Mouse (Mus musculus) MEL (cell line): Measurements from ENCODE around the gene Rnf103.
"Not testable (repeated sequence)": the region's sequence is repeated elsewhere in the genome, so short reads cannot be mapped to it uniquely, and the experiment has no call there.

Experiments used
- BHLHE40 ChIP-seq: IDR thresholded peaks from 2 replicates; pipeline ENCODE4 v1.6.1; 2012; ENCODE audit warnings: low read depth, mild to moderate bottlenecking, inconsistent platforms, low read length, improper control_type of control experiment, borderline replicate concordance
- CHD2 ChIP-seq: IDR thresholded peaks from 2 replicates; pipeline ENCODE4 v1.6.1; 2011; ENCODE audit warnings: low read length, improper control_type of control experiment
- CTCF ChIP-seq, 3 experiments: IDR thresholded peaks in 2 of 3; conservative IDR thresholded peaks in 1 of 3; 2 replicates each; pipeline ENCODE4 v1.5.1; 2011 to 2012; ENCODE audit warnings: low read length in 3 of 3, low read depth in 2 of 3, mild to moderate bottlenecking in 2 of 3, improper control_type of control experiment in 1 of 3, inconsistent platforms in 1 of 3, mixed read lengths in 1 of 3, moderate library complexity in 1 of 3; ENCODE audit not compliant: control insufficient read depth in 1 of 3, insufficient read depth in 1 of 3, poor library complexity in 1 of 3, severe bottlenecking in 1 of 3
- E2F4 ChIP-seq: IDR thresholded peaks from 2 replicates; pipeline ENCODE4 v1.6.1; 2011; ENCODE audit warnings: low read depth, low read length, improper control_type of control experiment, borderline replicate concordance
- EP300 ChIP-seq, 2 experiments: IDR thresholded peaks; 2 replicates each; pipeline ENCODE4 v1.6.1; 2011; ENCODE audit warnings: improper control_type of control experiment in 2 of 2, low read length in 2 of 2, low read depth in 1 of 2, mild to moderate bottlenecking in 1 of 2
- KAT2A ChIP-seq: conservative IDR thresholded peaks from 2 replicates; pipeline ENCODE4 v1.6.1; 2012; ENCODE audit warnings: low read depth, low read length, improper control_type of control experiment, inconsistent platforms
- MAFK ChIP-seq: IDR thresholded peaks from 2 replicates; pipeline ENCODE4 v1.6.1; 2011; ENCODE audit warnings: low read depth, mild to moderate bottlenecking, low read length, improper control_type of control experiment, borderline replicate concordance
- POLR2A ChIP-seq, 2 experiments: IDR thresholded peaks; 2 replicates each; pipeline ENCODE4 v1.6.1; 2011 to 2012; ENCODE audit warnings: low read length in 2 of 2, mild to moderate bottlenecking in 2 of 2, control low read depth in 1 of 2, improper control_type of control experiment in 1 of 2, low read depth in 1 of 2, moderate library complexity in 1 of 2; ENCODE audit not compliant: control insufficient read depth in 1 of 2, insufficient read depth in 1 of 2, poor library complexity in 1 of 2
- POLR2AphosphoS2 ChIP-seq: IDR thresholded peaks from 2 replicates; pipeline ENCODE4 v1.6.1; 2011; ENCODE audit warnings: low read length, improper control_type of control experiment
- POLR2AphosphoS5 ChIP-seq: IDR thresholded peaks from 2 replicates; pipeline ENCODE4 v1.6.1; 2012; ENCODE audit warnings: low read depth, borderline replicate concordance, mild to moderate bottlenecking, inconsistent platforms, low read length, moderate library complexity, mixed read lengths
- SIN3A ChIP-seq: IDR thresholded peaks from 2 replicates; pipeline ENCODE4 v1.6.1; 2012; ENCODE audit warnings: low read length, improper control_type of control experiment, inconsistent platforms
- TBP ChIP-seq: IDR thresholded peaks from 2 replicates; pipeline ENCODE4 v1.8.0; 2011; ENCODE audit warnings: low read depth, low read length, improper control_type of control experiment
- ZKSCAN1 ChIP-seq: IDR thresholded peaks from 2 replicates; pipeline ENCODE4 v1.6.1; 2012; ENCODE audit warnings: low read depth, mild to moderate bottlenecking, inconsistent platforms, low read length, improper control_type of control experiment, moderate library complexity

DNA sequence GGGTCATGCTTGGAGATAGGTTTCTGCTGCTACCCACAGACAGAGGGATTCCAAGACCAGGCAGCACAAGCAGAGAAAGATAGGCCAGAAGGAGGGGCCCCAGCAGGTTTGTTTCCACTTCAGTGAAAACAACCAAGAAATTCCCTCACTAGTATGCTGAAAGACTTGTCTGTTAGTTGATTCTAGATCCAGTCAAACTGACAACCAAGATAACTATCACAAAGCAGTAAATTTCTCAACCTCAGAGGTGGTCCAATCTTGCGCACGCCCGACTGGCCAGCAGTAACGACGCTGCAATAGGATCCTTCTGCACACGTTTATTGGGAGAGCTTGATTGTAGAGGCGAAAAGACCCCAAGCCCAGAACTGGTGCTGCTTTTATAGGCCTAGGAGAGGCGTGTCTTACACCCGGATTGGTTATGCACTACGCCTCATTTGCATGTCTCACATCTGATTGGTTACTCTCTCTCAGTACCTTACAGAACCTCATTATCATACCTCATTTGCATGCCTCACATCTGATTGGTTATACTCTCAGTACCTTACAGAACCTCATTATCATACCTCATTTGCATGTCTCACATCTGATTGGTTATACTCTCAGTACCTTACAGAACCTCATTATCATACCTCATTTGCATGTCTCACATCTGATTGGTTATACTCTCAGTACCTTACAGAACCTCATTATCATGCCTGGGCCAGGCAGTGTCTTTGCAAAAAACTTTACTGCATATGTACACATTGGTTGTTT lies 14.7 kb upstream of the Rnf103 start:
- not testable (repeated sequence) for TF ChIP-seq EP300 (IDR thresholded peaks at IDR 0.05; ENCODE audit: low read depth in 1 of 2, low read length in 2 of 2); E2F4; BHLHE40; KAT2A; CHD2; CTCF (IDR thresholded peaks at IDR 0.05 in 2 of 3, conservative IDR thresholded peaks at IDR 0.05 in 1 of 3; ENCODE audit: control insufficient read depth in 1 of 3, insufficient read depth in 1 of 3, low read depth in 2 of 3, low read length in 3 of 3, poor library complexity in 1 of 3, severe bottlenecking in 1 of 3); POLR2AphosphoS2; MAFK; ZKSCAN1; POLR2AphosphoS5; SIN3A
- TF ChIP-seq POLR2A (IDR thresholded peaks at IDR 0.05; ENCODE audit: control insufficient read depth in 1 of 2, insufficient read depth in 1 of 2, low read depth in 1 of 2, low read length in 2 of 2, poor library complexity in 1 of 2) = peak in 1 of 2 experiments; percentile 7; a peak in 1 of 4 replicates
- TF ChIP-seq TBP = peak; percentile 71
